Mouse (Mus musculus) forebrain, embryonic 16.5 days (tissue): ENCODE data around the gene Hip1r. TPM values are rescaled to one million over a fixed set of nuclear protein-coding genes. Genes with fewer than 3 reads are reported as not detected.

ENCODE experiments used
- ATAC-seq: fragments of 200-750 bp; cut with Nextera tagmentation; 2 replicates; pipeline ENCODE4 v1.8.0; 2017; ENCODE audit warnings: mild to moderate bottlenecking, moderate library complexity
- H3K27ac ChIP-seq: fragments of 300-500 bp; sonication (generic); 2 replicates; pipeline ENCODE4 v1.5.1; 2014; ENCODE audit warnings: low read length, control low read depth
- H3K27me3 ChIP-seq: fragments of 300-500 bp; sonication (generic); replicated peaks from 2 replicates; pipeline ENCODE4 v1.6.1; 2014; ENCODE audit warnings: low read length; ENCODE audit not compliant: control insufficient read depth, insufficient read depth
- H3K36me3 ChIP-seq: fragments of 300-500 bp; sonication (generic); 2 replicates; pipeline ENCODE4 v1.6.1; 2014; ENCODE audit not compliant: control insufficient read depth, insufficient read depth
- H3K4me1 ChIP-seq: fragments of 300-500 bp; sonication (generic); replicated peaks from 2 replicates; pipeline ENCODE4 v1.6.1; 2014; ENCODE audit warnings: low read length; ENCODE audit not compliant: control insufficient read depth, insufficient read depth
- H3K4me2 ChIP-seq: fragments of 300-500 bp; sonication (generic); 2 replicates; pipeline ENCODE4 v1.6.1; 2014; ENCODE audit warnings: mild to moderate bottlenecking, low read length, control low read depth
- H3K4me3 ChIP-seq: fragments of 300-500 bp; sonication (generic); replicated peaks from 2 replicates; pipeline ENCODE4 v1.5.1; 2014; ENCODE audit warnings: mild to moderate bottlenecking, low read length, control low read depth
- H3K9ac ChIP-seq: fragments of 300-500 bp; sonication (generic); replicated peaks from 2 replicates; pipeline ENCODE4 v1.6.1; 2014; ENCODE audit warnings: low read depth, low read length, control low read depth
- H3K9me3 ChIP-seq: fragments of 300-500 bp; sonication (generic); 2 replicates; pipeline ENCODE4 v1.6.1; 2016; ENCODE audit warnings: low read length; ENCODE audit not compliant: control insufficient read depth
- WGBS: fragments of 180-500 bp; shearing (Covaris S2); extraction: QIAGEN DNeasy Blood & Tissue Kit; methylation state at CpG from one replicate; pipeline ENCODE4 v1.1.7; 2014; 5-methylcytosine and 5-hydroxymethylcytosine counted together
- polyA plus RNA-seq: library from polyadenylated mRNA; unstranded; fragments of >200 nt; fragmentation: Nextera tagmentation; extraction: Ambion mirVana; gene quantifications from 2 replicates; pipeline ENCODE4 v1.2.1, GENCODE M21; 2015

Gene Hip1r
- polyA plus RNA-seq, result 33.3 and 35.7 TPM in 2 replicates

GRCm38 (mm10) chr5:123973299-123974178, at the start of gene Hip1r:
Gene Hip1r, plus strand, starts transcription at chr5:123973628.
- under 1% methylated on average over 96 of the region's 106 CpGs for WGBS
- Histone ChIP-seq H3K4me2 (peak within 1 kb of the TSS; percentile 87), H3K9ac (peak within 1 kb of the TSS; percentile 79), H3K4me3 (peak within 1 kb of the TSS; percentile 78), H3K9me3 (no peaks in the 10 kb centered on the region), H3K4me1 (peaks cover 21% of the 10 kb centered on the region), H3K27me3 (no peaks in the 10 kb centered on the region), H3K36me3 (no peaks in the 10 kb centered on the region), H3K27ac (no peak within 1 kb of the TSS)
- ATAC-seq, result peak; percentile 82

DNA sequence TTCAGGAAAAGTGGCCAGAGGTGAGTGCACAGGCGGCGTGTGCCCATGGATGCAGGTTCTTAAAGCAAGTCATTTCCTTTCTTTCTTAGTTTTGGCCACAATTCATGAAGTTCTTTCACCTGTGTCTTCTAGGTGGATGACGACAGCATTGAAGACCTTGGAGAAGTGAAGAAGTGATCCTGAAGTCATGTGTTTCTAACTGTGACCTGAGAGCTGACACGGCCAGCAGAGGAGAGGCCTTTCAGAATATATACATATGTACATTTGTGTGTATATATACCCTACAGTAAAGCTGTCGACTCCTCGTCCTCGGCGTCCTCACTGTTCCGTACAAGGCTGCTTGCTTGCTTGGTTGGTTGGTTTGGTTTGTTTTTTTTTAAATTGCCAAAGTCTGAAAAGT, 46.3 kb upstream of the Hip1r start, which contains the start of gene Gm43518:
Gene Gm43518 (plus strand): TSS at position 301 of the 400 bp plus-strand sequence.
- whole genome bisulfite sequencing, result 95% methylated on average over 9 of the region's 9 CpGs
- Histone ChIP-seq H3K36me3 (peaks cover 42% of the 10 kb centered on the region), H3K9me3 (no peaks in the 10 kb centered on the region), H3K9ac (no peak within 1 kb of the TSS), H3K27me3 (no peaks in the 10 kb centered on the region), H3K4me3 (no peak within 1 kb of the TSS), H3K4me2 (no peak within 1 kb of the TSS), H3K27ac (no peak within 1 kb of the TSS), H3K4me1 (peaks cover 8% of the 10 kb centered on the region)
- no peak for ATAC-seq

DNA sequence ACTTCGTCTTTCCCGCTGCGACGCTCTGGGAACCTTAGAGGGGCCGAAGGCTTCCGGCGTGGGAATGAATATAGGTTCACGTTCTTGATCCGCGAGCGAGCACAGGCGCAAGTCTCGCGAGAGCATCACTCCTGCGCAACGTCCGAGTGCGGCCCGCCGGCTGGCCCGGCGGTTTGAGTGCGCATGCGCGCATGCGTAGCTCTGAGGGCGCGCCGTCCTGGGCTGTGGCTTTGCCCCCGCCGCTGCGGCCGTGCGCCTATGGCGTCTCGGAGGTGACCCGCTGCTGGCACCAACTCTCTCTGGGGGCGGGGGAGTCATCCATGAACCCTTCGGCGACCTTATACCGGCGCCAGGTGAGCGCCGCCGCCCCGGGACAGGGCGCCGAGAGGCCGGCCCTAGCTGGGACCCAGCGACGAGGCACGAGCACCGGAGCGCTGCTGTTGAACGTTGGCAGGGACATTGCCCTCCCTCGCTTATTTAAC, 42.9 kb upstream of the Hip1r start, which contains the start of gene Ccdc62:
Gene Ccdc62 (plus strand): TSS at position 172 of the 482 bp plus-strand sequence.
- peak within 1 kb of the TSS; percentile 86 for H3K4me2 ChIP-seq
- peaks cover 8% of the 10 kb centered on the region for H3K4me1 ChIP-seq
- H3K9me3 ChIP-seq, result no peaks in the 10 kb centered on the region
- H3K27ac ChIP-seq, result peak within 1 kb of the TSS; percentile 90
- ATAC-seq, result peak; percentile 99
- WGBS, result under 1% methylated on average over 56 of the region's 56 CpGs
- H3K9ac ChIP-seq, result peak within 1 kb of the TSS; percentile 97
- H3K27me3 ChIP-seq, result no peaks in the 10 kb centered on the region
- peaks cover 18% of the 10 kb centered on the region for H3K36me3 ChIP-seq
- H3K4me3 ChIP-seq, result peak within 1 kb of the TSS; percentile 76

- Histone ChIP-seq H3K4me3 (peak overlapping the region; percentile 76), H3K36me3 (peaks cover 18% of the 10 kb centered on the region), H3K27ac (no peak overlapping the region; the same call in 1 of the 2 replicates), H3K27me3 (no peaks in the 10 kb centered on the region), H3K4me2 (peak overlapping the region; percentile 86), H3K9me3 (no peaks in the 10 kb centered on the region), H3K9ac (peak overlapping the region; percentile 97), H3K4me1 (peaks cover 8% of the 10 kb centered on the region)
- 52% methylated on average over 13 of the region's 13 CpGs for WGBS
- ATAC-seq, result no peak
Measured at GRCm38 (mm10) chr5:123931131-123931530, 42.3 kb upstream of the Hip1r start.

- Histone ChIP-seq H3K27me3 (no peaks in the 10 kb centered on the region), H3K4me3 (no peak overlapping the region), H3K36me3 (peaks cover 5% of the 10 kb centered on the region), H3K9ac (no peak overlapping the region), H3K27ac (no peak overlapping the region), H3K9me3 (no peaks in the 10 kb centered on the region), H3K4me1 (peaks cover 8% of the 10 kb centered on the region), H3K4me2 (no peak overlapping the region)
- ATAC-seq, result no peak
Measured at GRCm38 (mm10) chr5:123932927-123933326, 40.5 kb upstream of the Hip1r start.

- Histone ChIP-seq H3K4me3 (no peak overlapping the region), H3K36me3 (no peaks in the 10 kb centered on the region), H3K4me1 (peaks cover 8% of the 10 kb centered on the region), H3K27me3 (no peaks in the 10 kb centered on the region), H3K27ac (no peak overlapping the region), H3K4me2 (no peak overlapping the region), H3K9ac (no peak overlapping the region), H3K9me3 (no peaks in the 10 kb centered on the region)
- WGBS, result 92% methylated on average over 12 of the region's 12 CpGs
- ATAC-seq, result no peak
Measured at GRCm38 (mm10) chr5:123933556-123933955, 39.9 kb upstream of the Hip1r start.

- Histone ChIP-seq H3K9ac (no peak overlapping the region), H3K4me3 (no peak overlapping the region), H3K36me3 (no peaks in the 10 kb centered on the region), H3K9me3 (no peaks in the 10 kb centered on the region), H3K27me3 (no peaks in the 10 kb centered on the region), H3K4me2 (no peak overlapping the region), H3K4me1 (peaks cover 8% of the 10 kb centered on the region), H3K27ac (no peak overlapping the region)
- WGBS, result 42% methylated on average over 18 of the region's 18 CpGs
- no peak for ATAC-seq
Measured at GRCm38 (mm10) chr5:123933957-123934591, 39.4 kb upstream of the Hip1r start.

- peaks cover 4% of the 10 kb centered on the region for H3K4me1 ChIP-seq
- no peaks in the 10 kb centered on the region for H3K27me3 ChIP-seq
- no peaks in the 10 kb centered on the region for H3K36me3 ChIP-seq
- no peak overlapping the region for H3K4me2 ChIP-seq
- H3K9me3 ChIP-seq, result no peaks in the 10 kb centered on the region
- H3K27ac ChIP-seq, result no peak overlapping the region
- H3K9ac ChIP-seq, result no peak overlapping the region
- no peak for ATAC-seq
- no peak overlapping the region for H3K4me3 ChIP-seq
- 93% methylated on average over 5 of the region's 5 CpGs for WGBS
Measured at GRCm38 (mm10) chr5:123935931-123936330, 37.5 kb upstream of the Hip1r start.

DNA sequence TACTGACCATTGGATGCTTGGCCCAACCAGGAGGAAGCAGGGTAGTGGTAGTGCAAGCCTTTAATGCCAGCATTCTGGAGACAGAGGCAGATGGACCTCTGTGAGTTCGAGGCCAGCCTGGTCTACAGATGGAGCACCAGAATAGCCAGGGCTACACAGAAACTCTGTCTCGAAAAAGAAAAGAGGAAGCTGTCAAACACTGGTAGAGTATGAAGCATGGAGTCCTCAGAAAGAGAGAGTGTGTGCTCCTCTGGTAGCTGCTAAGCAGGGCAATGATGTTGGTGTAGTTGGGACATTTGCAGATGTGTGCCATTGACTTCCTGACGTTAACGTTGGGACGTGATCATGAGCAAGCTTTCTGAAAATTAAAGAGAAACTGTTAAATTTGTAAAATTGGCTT, 34.9 kb upstream of the Hip1r start:
- Histone ChIP-seq H3K4me1 (no peaks in the 10 kb centered on the region), H3K9ac (no peak overlapping the region), H3K4me2 (no peak overlapping the region), H3K4me3 (no peak overlapping the region), H3K27me3 (no peaks in the 10 kb centered on the region), H3K27ac (no peak overlapping the region), H3K9me3 (no peaks in the 10 kb centered on the region), H3K36me3 (no peaks in the 10 kb centered on the region)
- 95% methylated on average over 5 of the region's 5 CpGs for WGBS
- no peak for ATAC-seq
